Mouse (Mus musculus): ENCODE measurements around the gene Ncor2. TPM values are rescaled to one million over a fixed set of nuclear protein-coding genes. Genes with fewer than 3 reads are reported as not detected.

Ncor2 gene
- total and polyA plus RNA-seq, 3 experiments = 5.0 to 46.8 TPM; not detected in 1

GRCm38 (mm10) chr5:125184826-125185225, 5.8 kb upstream of the Ncor2 start:
- H3K4me3 ChIP-seq (ENCODE audit: control insufficient read depth in 1 of 2, insufficient read depth in 1 of 2, low read depth in 2 of 2, low read length in 2 of 2) = no peak overlapping the region
- H3K36me3 ChIP-seq (ENCODE audit: control insufficient read depth in 1 of 2, insufficient read depth in 2 of 2, low read length in 2 of 2) = peaks cover 0 to 2% of the 10 kb centered on the region in 2 experiments; a peak in 2 of 4 replicates
- H3K9me3 ChIP-seq (replicated peaks; ENCODE audit: insufficient read depth, low read length) = no peaks in the 10 kb centered on the region
- DNase-seq (ENCODE audit: low read depth, low spot score) = no peak
- no peak overlapping the region for H3K9ac ChIP-seq (ENCODE audit: control insufficient read depth, low read depth, low read length, poor library complexity, severe bottlenecking)
- H3K4me1 ChIP-seq (ENCODE audit: control insufficient read depth in 1 of 2, insufficient read depth in 2 of 2, low read length in 2 of 2) = peaks cover 0 to 12% of the 10 kb centered on the region in 2 experiments; a peak in 3 of 4 replicates
- no peaks in the 10 kb centered on the region for H3K27me3 ChIP-seq (ENCODE audit: control insufficient read depth in 1 of 2, insufficient read depth in 2 of 2, low read length in 2 of 2)
- TF ChIP-seq RCOR1 (IDR thresholded peaks at IDR 0.05; ENCODE audit: low read depth, low read length) (no peak), NELFE (IDR thresholded peaks at IDR 0.05; ENCODE audit: low read depth, low read length) (no peak), E2F4 (IDR thresholded peaks at IDR 0.05; ENCODE audit: borderline replicate concordance, low read depth, low read length) (no peak), ZC3H11A (IDR thresholded peaks at IDR 0.05; ENCODE audit: low read depth, low read length) (no peak), POLR2AphosphoS5 (IDR thresholded peaks at IDR 0.05; ENCODE audit: borderline replicate concordance, low read depth, low read length) (no peak), GABPA (IDR thresholded peaks at IDR 0.05; ENCODE audit: low read depth, low read length) (no peak), HCFC1 (IDR thresholded peaks at IDR 0.05; ENCODE audit: low read depth, low read length) (no peak), TBP (IDR thresholded peaks at IDR 0.05; ENCODE audit: low read depth, low read length) (no peak), MXI1 (IDR thresholded peaks at IDR 0.05; ENCODE audit: low read depth, low read length) (no peak), EP300 (IDR thresholded peaks at IDR 0.05; ENCODE audit: low read depth in 1 of 2, low read length in 2 of 2) (no peak), POLR2AphosphoS2 (IDR thresholded peaks at IDR 0.05; ENCODE audit: low read length) (no peak), KAT2A (conservative IDR thresholded peaks at IDR 0.05; ENCODE audit: low read depth, low read length) (no peak), USF2 (IDR thresholded peaks at IDR 0.05; ENCODE audit: borderline replicate concordance in 1 of 2, insufficient read depth in 1 of 2, low read depth in 1 of 2, low read length in 2 of 2) (no peak), ZKSCAN1 (IDR thresholded peaks at IDR 0.05; ENCODE audit: low read depth, low read length) (no peak), JUND (IDR thresholded peaks at IDR 0.05; ENCODE audit: low read depth, low read length) (no peak), NRF1 (IDR thresholded peaks at IDR 0.05; ENCODE audit: insufficient read depth, low read depth, low read length, poor library complexity, severe bottlenecking) (no peak), MAFK (IDR thresholded peaks at IDR 0.05; ENCODE audit: borderline replicate concordance, low read depth, low read length) (no peak), ZNF384 (IDR thresholded peaks at IDR 0.05; ENCODE audit: low read depth, low read length) (no peak)
- H3K79me2 ChIP-seq (ENCODE audit: control insufficient read depth, insufficient read depth, low read length, poor library complexity) = no peaks in the 10 kb centered on the region
- H3K27ac ChIP-seq (ENCODE audit: control insufficient read depth, low read depth, low read length) = no peak overlapping the region

GRCm38 (mm10) chr5:125183321-125184003, 4.4 kb upstream of the Ncor2 start:
- Histone ChIP-seq H3K9ac (ENCODE audit: control insufficient read depth, low read depth, low read length, poor library complexity, severe bottlenecking) (no peak overlapping the region), H3K9me3 (replicated peaks; ENCODE audit: insufficient read depth, low read length) (no peaks in the 10 kb centered on the region), H3K27me3 (ENCODE audit: control insufficient read depth in 1 of 2, insufficient read depth in 2 of 2, low read length in 2 of 2) (no peaks in the 10 kb centered on the region), H3K4me1 (ENCODE audit: control insufficient read depth in 1 of 2, insufficient read depth in 2 of 2, low read length in 2 of 2) (peaks cover 0 to 9% of the 10 kb centered on the region in 2 experiments; a peak in 3 of 4 replicates), H3K4me3 (ENCODE audit: control insufficient read depth in 1 of 2, insufficient read depth in 1 of 2, low read depth in 2 of 2, low read length in 2 of 2) (no peak overlapping the region), H3K79me2 (ENCODE audit: control insufficient read depth, insufficient read depth, low read length, poor library complexity) (peaks cover 5% of the 10 kb centered on the region), H3K36me3 (ENCODE audit: control insufficient read depth in 1 of 2, insufficient read depth in 2 of 2, low read length in 2 of 2) (no peaks in the 10 kb centered on the region), H3K27ac (ENCODE audit: control insufficient read depth, low read depth, low read length) (no peak overlapping the region)
- TF ChIP-seq HCFC1 (IDR thresholded peaks at IDR 0.05; ENCODE audit: low read depth, low read length) (no peak), MAX (IDR thresholded peaks at IDR 0.05; ENCODE audit: low read length) (no peak), ZC3H11A (IDR thresholded peaks at IDR 0.05; ENCODE audit: low read depth, low read length) (no peak)
- no peak for DNase-seq (ENCODE audit: low read depth, low spot score)
